Mouse (Mus musculus): ENCODE data around the gene Paics.

DNA sequence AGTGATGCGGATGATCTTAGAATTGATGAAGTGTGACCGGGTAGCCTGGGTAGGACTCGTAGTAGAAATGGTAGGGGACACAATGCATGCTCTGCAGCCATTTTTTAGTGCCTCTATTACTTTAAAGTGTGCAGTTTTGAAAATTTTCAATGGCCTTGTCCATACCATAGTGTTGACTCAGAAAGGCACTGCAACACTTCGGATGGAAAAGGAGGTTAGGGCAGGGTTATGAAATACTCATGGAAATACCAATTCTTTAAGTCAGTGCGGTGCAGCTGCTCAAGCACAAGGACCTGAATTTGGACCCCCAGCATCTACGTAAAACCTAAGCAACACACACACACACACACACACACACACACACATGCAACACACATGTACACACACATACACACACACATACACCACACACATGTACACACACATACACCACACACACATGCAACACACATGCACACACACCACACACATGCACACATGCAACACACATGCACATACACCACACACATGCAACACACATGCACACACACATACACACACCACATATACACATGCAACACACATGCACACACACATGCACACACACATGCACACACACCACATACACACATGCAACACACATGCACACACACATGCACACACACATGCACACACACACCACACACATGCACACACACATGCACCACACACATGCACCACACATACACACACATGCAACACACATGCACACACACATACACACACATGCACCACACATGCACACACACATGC lies 53.1 kb downstream of the Paics start, which contains the start of gene Arl9:
- TF ChIP-seq CTCF (IDR thresholded peaks at IDR 0.05) (no peak), EP300 (IDR thresholded peaks at IDR 0.05; ENCODE audit: insufficient read depth, low read depth, low read length) (no peak)

Measured in heart, adult 2 months (tissue).